Mouse (Mus musculus) cerebellum, adult 2 months (tissue): ENCODE measurements around the gene Sorbs2.

Source experiments
- CTCF ChIP-seq: fragments of 200-500 bp; IDR thresholded peaks from 2 replicates; pipeline ENCODE4 v1.5.1; 2011; ENCODE audit warnings: low read depth, mild to moderate bottlenecking, control low read depth, low read length, moderate library complexity, borderline replicate concordance; ENCODE audit not compliant: insufficient read depth
- POLR2A ChIP-seq: fragments of 200-500 bp; IDR thresholded peaks from 2 replicates; pipeline ENCODE4 v1.6.1; 2011; ENCODE audit warnings: low read length, control low read depth, borderline replicate concordance; ENCODE audit not compliant: insufficient read depth

- TF ChIP-seq POLR2A (no peak), CTCF (no peak)
Observed at GRCm38 (mm10) chr8:45602019-45602418, 94.4 kb downstream of the Sorbs2 start.
